Mouse (Mus musculus) forebrain, embryonic 16.5 days (tissue): ENCODE results near the gene Lhfp. TPM values are rescaled to one million over a fixed set of nuclear protein-coding genes. Genes with fewer than 3 reads are reported as not detected.

Experiments
- ATAC-seq: fragments of 200-750 bp; cut with Nextera tagmentation; 2 replicates; pipeline ENCODE4 v1.8.0; 2017; ENCODE audit warnings: mild to moderate bottlenecking, moderate library complexity
- H3K27ac ChIP-seq: fragments of 300-500 bp; sonication (generic); 2 replicates; pipeline ENCODE4 v1.5.1; 2014; ENCODE audit warnings: low read length, control low read depth
- H3K27me3 ChIP-seq: fragments of 300-500 bp; sonication (generic); replicated peaks from 2 replicates; pipeline ENCODE4 v1.6.1; 2014; ENCODE audit warnings: low read length; ENCODE audit not compliant: control insufficient read depth, insufficient read depth
- H3K36me3 ChIP-seq: fragments of 300-500 bp; sonication (generic); 2 replicates; pipeline ENCODE4 v1.6.1; 2014; ENCODE audit not compliant: control insufficient read depth, insufficient read depth
- H3K4me1 ChIP-seq: fragments of 300-500 bp; sonication (generic); replicated peaks from 2 replicates; pipeline ENCODE4 v1.6.1; 2014; ENCODE audit warnings: low read length; ENCODE audit not compliant: control insufficient read depth, insufficient read depth
- H3K4me2 ChIP-seq: fragments of 300-500 bp; sonication (generic); 2 replicates; pipeline ENCODE4 v1.6.1; 2014; ENCODE audit warnings: mild to moderate bottlenecking, low read length, control low read depth
- H3K4me3 ChIP-seq: fragments of 300-500 bp; sonication (generic); replicated peaks from 2 replicates; pipeline ENCODE4 v1.5.1; 2014; ENCODE audit warnings: mild to moderate bottlenecking, low read length, control low read depth
- H3K9ac ChIP-seq: fragments of 300-500 bp; sonication (generic); replicated peaks from 2 replicates; pipeline ENCODE4 v1.6.1; 2014; ENCODE audit warnings: low read depth, low read length, control low read depth
- H3K9me3 ChIP-seq: fragments of 300-500 bp; sonication (generic); 2 replicates; pipeline ENCODE4 v1.6.1; 2016; ENCODE audit warnings: low read length; ENCODE audit not compliant: control insufficient read depth
- WGBS: fragments of 180-500 bp; shearing (Covaris S2); extraction: QIAGEN DNeasy Blood & Tissue Kit; methylation state at CpG from one replicate; pipeline ENCODE4 v1.1.7; 2014; 5-methylcytosine and 5-hydroxymethylcytosine counted together
- polyA plus RNA-seq: library from polyadenylated mRNA; unstranded; fragments of >200 nt; fragmentation: Nextera tagmentation; extraction: Ambion mirVana; gene quantifications from 2 replicates; pipeline ENCODE4 v1.2.1, GENCODE M21; 2015

Gene Lhfp
- polyA plus RNA-seq = 43.7 and 49.3 TPM in 2 replicates

GRCm38 (mm10) chr3:53041411-53042239 is at the start of gene Lhfp:
Gene Lhfp (plus strand): TSS chr3:53041528.
- Histone ChIP-seq H3K4me1 (peaks cover 9% of the 10 kb centered on the region), H3K27me3 (no peaks in the 10 kb centered on the region), H3K36me3 (no peaks in the 10 kb centered on the region), H3K9me3 (no peaks in the 10 kb centered on the region), H3K27ac (peak within 1 kb of the TSS; percentile 26; the same call in 1 of the 2 replicates), H3K4me2 (peak within 1 kb of the TSS; percentile 62), H3K4me3 (peak within 1 kb of the TSS; percentile 70), H3K9ac (peak within 1 kb of the TSS; percentile 72)
- 0% methylated on average over 46 of the region's 58 CpGs for WGBS
- peak; percentile 96 for ATAC-seq

DNA sequence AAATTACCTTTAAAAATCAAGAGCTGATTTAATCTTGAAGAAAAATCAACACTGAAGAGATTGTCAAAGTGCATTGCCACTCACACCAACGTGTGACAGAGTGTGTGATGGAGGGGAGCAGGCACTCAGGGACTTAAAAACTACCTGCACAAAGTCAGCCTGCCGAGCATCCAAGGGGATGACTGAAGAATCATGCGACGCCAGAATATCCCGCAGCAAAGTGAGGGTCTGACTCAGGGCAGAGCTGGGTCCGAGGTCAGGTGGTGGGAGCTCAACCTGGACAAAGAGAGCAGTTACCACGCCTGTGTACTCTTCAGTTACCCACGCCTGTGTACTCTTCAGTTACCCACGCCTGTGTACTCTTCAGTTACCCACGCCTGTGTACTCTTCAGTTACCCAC is 48.0 kb upstream of the Lhfp start:
- H3K27me3 ChIP-seq = no peaks in the 10 kb centered on the region
- no peaks in the 10 kb centered on the region for H3K4me1 ChIP-seq
- no peak overlapping the region for H3K4me2 ChIP-seq
- peaks cover 16% of the 10 kb centered on the region; the same call in 1 of the 2 replicates for H3K36me3 ChIP-seq
- no peak overlapping the region for H3K9ac ChIP-seq
- H3K9me3 ChIP-seq = no peaks in the 10 kb centered on the region
- H3K27ac ChIP-seq = no peak overlapping the region
- no peak overlapping the region for H3K4me3 ChIP-seq
- WGBS = 90% methylated on average over 10 of the region's 10 CpGs
- ATAC-seq = no peak

DNA sequence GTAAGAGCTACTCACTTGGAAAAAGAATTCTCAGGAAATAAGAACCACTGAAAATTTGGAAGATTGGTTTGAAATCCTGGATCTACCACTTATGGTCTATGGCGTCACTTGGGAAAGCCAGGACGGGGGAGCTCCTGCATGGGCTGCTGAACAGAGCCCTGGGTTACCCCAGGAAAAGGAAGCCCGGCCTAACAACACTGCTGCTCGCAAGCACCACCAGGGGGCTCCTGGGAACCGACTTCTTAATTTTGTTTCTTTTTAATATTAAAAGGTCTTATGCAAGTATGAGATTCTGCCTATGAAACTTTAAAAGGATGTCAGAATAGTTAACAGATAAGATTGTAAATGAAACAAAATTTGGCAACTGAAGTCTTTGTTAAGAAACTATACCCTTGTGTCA is 46.7 kb upstream of the Lhfp start:
- no peak overlapping the region for H3K27ac ChIP-seq
- no peaks in the 10 kb centered on the region for H3K9me3 ChIP-seq
- no peaks in the 10 kb centered on the region for H3K4me1 ChIP-seq
- H3K36me3 ChIP-seq = peaks cover 17% of the 10 kb centered on the region; the same call in 1 of the 2 replicates
- H3K4me3 ChIP-seq = no peak overlapping the region
- H3K4me2 ChIP-seq = no peak overlapping the region
- no peak for ATAC-seq
- WGBS = 61% methylated on average over 5 of the region's 5 CpGs
- no peak overlapping the region for H3K9ac ChIP-seq
- no peaks in the 10 kb centered on the region for H3K27me3 ChIP-seq

GRCm38 (mm10) chr3:52996635-52997034 is 44.7 kb upstream of the Lhfp start:
- Histone ChIP-seq H3K9me3 (no peaks in the 10 kb centered on the region), H3K27ac (no peak overlapping the region), H3K36me3 (peaks cover 29% of the 10 kb centered on the region), H3K9ac (no peak overlapping the region), H3K27me3 (no peaks in the 10 kb centered on the region), H3K4me2 (no peak overlapping the region), H3K4me3 (no peak overlapping the region), H3K4me1 (no peaks in the 10 kb centered on the region)
- WGBS = 89% methylated on average over 5 of the region's 5 CpGs
- no peak for ATAC-seq

- H3K4me1 ChIP-seq = no peaks in the 10 kb centered on the region
- H3K27ac ChIP-seq = no peak overlapping the region
- WGBS = 73% methylated on average over 1 of the region's 1 CpGs
- H3K4me2 ChIP-seq = no peak overlapping the region
- no peak overlapping the region for H3K9ac ChIP-seq
- ATAC-seq = no peak
- H3K4me3 ChIP-seq = no peak overlapping the region
- H3K36me3 ChIP-seq = peaks cover 34% of the 10 kb centered on the region
- H3K27me3 ChIP-seq = no peaks in the 10 kb centered on the region
- no peaks in the 10 kb centered on the region for H3K9me3 ChIP-seq
These were observed 43.9 kb upstream of the Lhfp start for GRCm38 (mm10) chr3:52997381-52997780.

DNA sequence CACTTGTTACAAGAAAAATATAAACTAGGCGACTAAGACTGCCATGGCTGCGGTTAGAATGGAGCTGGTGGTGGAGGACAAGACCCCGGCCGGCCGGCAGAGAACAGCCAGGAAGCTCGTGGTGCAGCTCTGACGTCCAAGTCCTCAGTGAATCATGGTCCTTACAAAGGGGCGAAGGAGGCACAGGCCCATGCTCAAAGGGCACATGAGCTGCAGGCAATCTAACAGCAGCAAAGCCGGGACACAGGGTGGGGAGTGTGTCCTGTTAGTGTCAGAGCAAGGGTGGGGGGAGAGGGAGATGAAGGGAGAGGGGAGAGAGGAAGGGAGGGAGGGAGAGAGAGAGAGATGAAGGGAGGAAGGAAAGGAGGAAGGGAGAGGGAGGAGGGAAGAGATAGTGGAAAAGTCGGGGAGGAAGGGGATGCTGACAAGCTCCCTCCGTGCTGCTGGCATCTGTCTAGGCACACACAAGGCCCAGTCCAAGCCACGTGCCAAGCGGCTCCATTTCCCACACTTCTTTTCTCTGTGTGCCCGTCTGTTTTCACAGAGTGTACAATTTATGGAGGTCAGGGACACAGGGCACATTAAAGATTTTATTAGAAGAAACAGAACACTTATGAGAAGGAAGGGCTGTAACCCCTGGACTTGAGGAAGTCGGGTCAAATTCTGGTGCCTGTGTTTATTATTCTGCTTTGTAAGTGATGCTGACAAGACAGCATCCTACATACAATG is 42.1 kb upstream of the Lhfp start:
- Histone ChIP-seq H3K27me3 (no peaks in the 10 kb centered on the region), H3K4me1 (no peaks in the 10 kb centered on the region), H3K36me3 (peaks cover 27% of the 10 kb centered on the region), H3K4me3 (no peak overlapping the region), H3K9ac (no peak overlapping the region), H3K27ac (no peak overlapping the region), H3K4me2 (no peak overlapping the region), H3K9me3 (no peaks in the 10 kb centered on the region)
- ATAC-seq = no peak
- 86% methylated on average over 15 of the region's 15 CpGs for WGBS

- Histone ChIP-seq H3K4me2 (no peak overlapping the region), H3K27me3 (no peaks in the 10 kb centered on the region), H3K4me1 (no peaks in the 10 kb centered on the region), H3K9me3 (no peaks in the 10 kb centered on the region), H3K4me3 (no peak overlapping the region), H3K27ac (no peak overlapping the region), H3K36me3 (peaks cover 27% of the 10 kb centered on the region), H3K9ac (no peak overlapping the region)
- 78% methylated on average over 3 of the region's 3 CpGs for WGBS
- ATAC-seq = no peak
These were observed 41.3 kb upstream of the Lhfp start for GRCm38 (mm10) chr3:52999996-53000395.

- H3K27me3 ChIP-seq = no peaks in the 10 kb centered on the region
- peaks cover 28% of the 10 kb centered on the region for H3K36me3 ChIP-seq
- no peaks in the 10 kb centered on the region for H3K9me3 ChIP-seq
- no peaks in the 10 kb centered on the region for H3K4me1 ChIP-seq
- H3K27ac ChIP-seq = no peak overlapping the region
- no peak overlapping the region for H3K4me3 ChIP-seq
- no peak for ATAC-seq
- no peak overlapping the region for H3K4me2 ChIP-seq
- 70% methylated on average over 6 of the region's 6 CpGs for WGBS
- H3K9ac ChIP-seq = no peak overlapping the region
These were observed 39.3 kb upstream of the Lhfp start for GRCm38 (mm10) chr3:53002076-53002475.

DNA sequence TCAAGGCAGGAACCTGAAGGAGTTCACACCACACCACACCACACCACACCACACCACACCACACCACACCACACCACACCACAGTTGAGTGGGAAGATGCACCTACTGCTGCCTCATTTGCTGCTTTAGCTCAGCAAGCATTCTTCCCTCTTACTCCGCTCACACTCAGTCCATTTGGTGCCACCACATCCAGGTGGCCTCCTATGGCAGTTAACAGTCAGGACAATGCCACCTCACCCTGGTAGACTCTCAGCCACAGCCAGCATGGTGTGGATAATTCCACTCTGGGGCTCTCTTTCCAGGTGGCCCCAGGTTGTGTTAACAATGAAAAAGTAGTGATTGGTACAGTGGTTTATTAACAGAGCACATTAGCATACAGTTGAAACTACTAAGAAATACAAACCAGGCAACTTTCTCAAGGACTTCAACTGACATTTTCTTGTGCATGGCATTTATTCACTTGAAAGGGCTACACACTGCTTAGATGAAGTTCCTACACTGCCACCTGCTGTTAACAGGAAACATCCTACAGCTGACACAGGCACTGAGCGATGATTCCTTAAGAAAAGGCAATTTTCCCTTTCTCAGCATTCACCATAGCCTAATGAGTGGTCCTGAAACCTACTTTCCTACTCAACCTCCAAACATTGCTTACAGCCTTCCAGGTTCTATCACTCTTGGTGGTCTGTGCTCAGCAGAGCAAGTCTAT is 36.8 kb upstream of the Lhfp start:
- H3K9ac ChIP-seq = no peak overlapping the region
- ATAC-seq = peak; percentile 89

More for the DNA sequence above, 36.8 kb upstream of the Lhfp start:
- Histone ChIP-seq H3K4me2 (no peak overlapping the region), H3K36me3 (peaks cover 31% of the 10 kb centered on the region), H3K4me3 (no peak overlapping the region), H3K27ac (no peak overlapping the region), H3K9me3 (no peaks in the 10 kb centered on the region), H3K27me3 (no peaks in the 10 kb centered on the region), H3K4me1 (no peaks in the 10 kb centered on the region)
- WGBS = 73% methylated on average over 2 of the region's 2 CpGs
